Mouse (Mus musculus) midbrain, embryonic 16.5 days (tissue): ENCODE measurements around the gene Serpine1. TPM values are rescaled to one million over a fixed set of nuclear protein-coding genes. Genes with fewer than 3 reads are reported as not detected.
A peak's percentile ranks its signal among the peaks of the same experiment; 100 is the strongest.
"Not testable (repeated sequence)": the region's sequence is repeated elsewhere in the genome, so short reads cannot be mapped to it uniquely, and the experiment has no call there.

Experiments used
- ATAC-seq: fragments of 200-750 bp; cut with Nextera tagmentation; 2 replicates; pipeline ENCODE4 v1.8.0; 2017; ENCODE audit warnings: moderate TSS enrichment
- H3K27ac ChIP-seq: fragments of 300-500 bp; sonication (generic); 2 replicates; pipeline ENCODE4 v1.5.1; 2014; ENCODE audit warnings: mild to moderate bottlenecking, low read length, mixed read lengths
- H3K27me3 ChIP-seq: fragments of 300-500 bp; sonication (generic); 2 replicates; pipeline ENCODE4 v1.6.1; 2014; ENCODE audit warnings: low read depth, low read length, mixed read lengths; ENCODE audit not compliant: control insufficient read depth, insufficient read depth
- H3K36me3 ChIP-seq: fragments of 300-500 bp; sonication (generic); 2 replicates; pipeline ENCODE4 v1.6.1; 2014; ENCODE audit warnings: mild to moderate bottlenecking, low read length, moderate library complexity, mixed read lengths; ENCODE audit not compliant: control insufficient read depth, insufficient read depth
- H3K4me1 ChIP-seq: fragments of 300-500 bp; sonication (generic); 2 replicates; pipeline ENCODE4 v1.6.1; 2014; ENCODE audit warnings: mild to moderate bottlenecking, low read length, mixed read lengths; ENCODE audit not compliant: control insufficient read depth, insufficient read depth
- H3K4me2 ChIP-seq: fragments of 300-500 bp; sonication (generic); 2 replicates; pipeline ENCODE4 v1.6.1; 2014; ENCODE audit warnings: mild to moderate bottlenecking, low read length, mixed read lengths
- H3K4me3 ChIP-seq: fragments of 300-500 bp; sonication (generic); 2 replicates; pipeline ENCODE4 v1.5.1; 2014; ENCODE audit warnings: low read depth, mild to moderate bottlenecking, low read length, moderate library complexity, mixed read lengths
- H3K9ac ChIP-seq: fragments of 300-500 bp; sonication (generic); 2 replicates; pipeline ENCODE4 v1.6.1; 2014; ENCODE audit warnings: low read depth, low read length, mixed read lengths
- H3K9me3 ChIP-seq: fragments of 300-500 bp; sonication (generic); replicated peaks from 2 replicates; pipeline ENCODE4 v1.6.1; 2014; ENCODE audit warnings: mild to moderate bottlenecking, low read length, mixed read lengths; ENCODE audit not compliant: control insufficient read depth, poor library complexity, severe bottlenecking
- WGBS: fragments of 180-500 bp; shearing (Covaris S2); extraction: QIAGEN DNeasy Blood & Tissue Kit; methylation state at CpG from one replicate; pipeline ENCODE4 v1.1.7; 2014; 5-methylcytosine and 5-hydroxymethylcytosine counted together
- polyA plus RNA-seq: library from polyadenylated mRNA; unstranded; fragments of >200 nt; fragmentation: Nextera tagmentation; extraction: Ambion mirVana; gene quantifications from 2 replicates; pipeline ENCODE4 v1.2.1, GENCODE M21; 2015

Gene Serpine1
- polyA plus RNA-seq = 0.25 and 0.41 TPM in 2 replicates

DNA sequence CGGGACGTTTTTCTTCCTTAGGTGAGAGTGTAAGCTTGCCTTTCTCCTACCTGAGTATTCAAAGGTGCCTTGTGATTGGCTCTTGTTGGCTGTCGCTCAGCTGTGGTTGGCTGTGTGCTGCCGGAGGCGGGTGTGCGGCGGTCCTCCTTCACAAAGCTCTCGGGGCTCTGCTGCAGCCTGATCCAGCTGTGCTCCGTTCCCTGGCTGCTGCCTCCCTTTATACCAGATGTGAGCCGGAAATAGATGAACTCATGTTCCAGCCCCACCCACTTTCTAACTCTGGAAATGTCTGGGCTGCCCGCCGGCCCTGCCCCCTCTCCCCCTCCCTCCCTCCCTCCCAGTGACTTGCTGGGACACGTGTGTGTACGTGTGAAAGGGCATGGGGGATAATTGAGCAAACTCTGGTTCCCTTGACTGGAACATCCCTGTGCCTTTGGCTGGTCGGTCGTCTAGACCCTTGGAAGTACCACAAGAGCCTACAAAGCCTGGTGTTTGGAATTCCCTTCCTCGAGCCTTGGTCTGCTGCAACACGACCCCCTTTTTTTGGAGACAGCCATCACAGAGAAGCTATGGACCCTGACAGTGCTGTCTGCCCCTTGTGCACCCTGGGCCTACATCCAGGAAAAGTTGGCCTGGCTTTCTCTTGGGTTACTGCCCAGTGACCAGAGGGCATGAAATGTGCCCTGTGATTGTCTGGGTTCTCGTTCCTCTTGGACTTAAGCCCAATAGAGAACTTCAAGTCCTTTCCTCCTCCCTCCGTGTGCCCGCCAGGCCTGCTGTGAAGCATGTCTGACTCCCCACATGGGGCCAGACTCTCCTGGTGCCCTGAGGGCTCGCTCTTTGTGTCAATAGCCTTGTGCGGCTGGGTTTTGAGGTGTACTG, at the start of gene Serpine1:
Serpine1 (minus strand) TSS at position 190 of the 882 bp plus-strand sequence.
- peak within 1 kb of the TSS; percentile 33 for H3K4me3 ChIP-seq
- H3K36me3 ChIP-seq = no peaks in the 10 kb centered on the region
- H3K27me3 ChIP-seq = no peaks in the 10 kb centered on the region
- H3K4me1 ChIP-seq = peaks cover 11% of the 10 kb centered on the region; the same call in 1 of the 2 replicates
- no peaks in the 10 kb centered on the region for H3K9me3 ChIP-seq
- H3K4me2 ChIP-seq = peak within 1 kb of the TSS; percentile 59
- peak; percentile 94 for ATAC-seq
- WGBS = 16% methylated on average over 23 of the region's 23 CpGs
- peak within 1 kb of the TSS; percentile 38 for H3K27ac ChIP-seq
- peak within 1 kb of the TSS; percentile 23; the same call in 1 of the 2 replicates for H3K9ac ChIP-seq

DNA sequence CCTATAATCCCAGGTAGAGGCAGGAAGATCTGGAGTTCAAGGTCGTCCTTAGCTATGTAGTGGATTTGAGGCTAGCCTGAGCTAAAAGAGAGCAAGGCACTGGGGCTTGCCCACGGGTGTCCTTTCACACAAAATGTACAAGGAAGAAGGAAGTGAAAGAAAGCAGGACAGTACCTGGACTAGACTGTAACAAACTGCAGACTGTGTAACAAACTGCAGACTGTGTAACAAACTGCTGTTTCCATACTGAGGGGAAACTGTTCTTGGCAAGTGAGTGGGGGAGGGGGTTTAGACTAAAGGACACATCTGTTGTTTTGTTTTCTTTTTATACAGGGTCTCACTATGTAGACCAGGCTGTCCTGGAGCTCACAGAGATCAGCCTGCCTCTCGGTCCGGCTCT, 49.2 kb upstream of the Serpine1 start:
- no peak overlapping the region for H3K4me2 ChIP-seq
- H3K27ac ChIP-seq = no peak overlapping the region
- H3K27me3 ChIP-seq = no peaks in the 10 kb centered on the region
- ATAC-seq = no peak
- no peaks in the 10 kb centered on the region for H3K9me3 ChIP-seq
- WGBS = 82% methylated on average over 4 of the region's 4 CpGs
- H3K4me1 ChIP-seq = peaks cover 16% of the 10 kb centered on the region
- no peak overlapping the region for H3K9ac ChIP-seq
- H3K4me3 ChIP-seq = no peak overlapping the region
- H3K36me3 ChIP-seq = no peaks in the 10 kb centered on the region

DNA sequence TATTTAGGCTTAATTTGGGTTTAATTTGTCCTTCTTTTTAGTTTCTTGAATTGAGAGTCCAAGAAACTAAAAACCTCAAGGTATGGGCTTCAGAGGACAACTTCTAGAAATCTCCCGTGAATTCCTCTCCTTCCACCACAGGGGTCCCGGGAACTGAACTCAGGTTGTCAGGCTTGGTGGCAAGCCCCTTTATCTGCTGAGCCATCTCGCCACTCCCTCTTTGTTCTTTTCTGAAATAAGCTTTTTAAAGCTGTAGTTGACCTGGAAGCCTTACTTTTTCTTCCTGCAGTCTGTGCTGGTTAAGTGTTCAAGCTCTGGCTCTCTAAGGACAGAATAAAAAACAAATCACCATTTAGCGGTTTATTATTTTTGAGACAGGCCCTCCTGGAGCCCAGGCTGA, 46.8 kb upstream of the Serpine1 start:
- no peak overlapping the region for H3K4me3 ChIP-seq
- no peaks in the 10 kb centered on the region for H3K27me3 ChIP-seq
- ATAC-seq = no peak
- no peaks in the 10 kb centered on the region for H3K36me3 ChIP-seq
- peaks cover 22% of the 10 kb centered on the region for H3K4me1 ChIP-seq
- WGBS = 62% methylated on average over 4 of the region's 4 CpGs
- H3K9me3 ChIP-seq = no peaks in the 10 kb centered on the region
- H3K27ac ChIP-seq = no peak overlapping the region
- H3K4me2 ChIP-seq = no peak overlapping the region
- H3K9ac ChIP-seq = no peak overlapping the region

DNA sequence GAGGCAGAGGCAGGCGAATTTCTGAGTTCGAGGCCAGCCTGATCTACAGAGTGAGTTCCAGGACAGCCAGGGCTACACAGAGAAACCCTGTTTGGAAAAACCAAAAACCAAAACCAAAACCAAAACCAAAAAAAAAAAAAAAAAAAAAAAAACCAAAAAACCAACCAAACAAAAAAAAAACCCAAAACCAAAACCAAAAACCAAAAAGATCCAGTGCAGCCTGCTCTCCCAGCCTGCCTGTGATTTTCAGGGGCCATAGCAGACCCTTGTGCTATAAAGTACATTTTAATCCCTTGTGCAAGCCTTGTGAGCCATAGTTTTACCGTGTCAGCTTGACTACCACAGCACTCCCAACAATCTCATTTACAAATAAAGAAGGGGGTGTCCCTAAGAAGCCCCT, 45.9 kb upstream of the Serpine1 start:
- WGBS = 84% methylated on average over 3 of the region's 3 CpGs

DNA sequence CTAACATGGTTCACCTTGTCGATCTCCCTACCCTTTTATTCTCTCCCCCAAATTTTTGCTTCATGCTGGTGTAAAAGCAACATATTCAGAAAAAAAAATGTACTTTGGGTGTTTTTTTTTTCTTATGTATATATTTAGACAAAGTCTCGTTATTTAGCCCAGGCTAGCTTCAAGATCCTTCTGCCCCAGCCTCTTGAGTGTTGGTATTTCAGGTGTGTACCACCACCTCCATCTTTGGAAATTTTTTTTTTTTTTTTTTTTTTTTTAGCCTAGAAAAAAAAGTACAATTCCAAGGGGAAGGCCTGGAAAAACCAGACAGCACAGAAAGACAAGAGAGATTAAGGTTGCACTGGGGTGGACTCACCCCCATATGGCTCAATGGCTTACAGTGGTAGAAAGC, 44.9 kb upstream of the Serpine1 start:
- no peak overlapping the region for H3K9ac ChIP-seq
- no peaks in the 10 kb centered on the region for H3K9me3 ChIP-seq
- H3K36me3 ChIP-seq = no peaks in the 10 kb centered on the region
- ATAC-seq = no peak
- no peaks in the 10 kb centered on the region for H3K27me3 ChIP-seq
- 85% methylated on average over 2 of the region's 2 CpGs for WGBS
- no peak overlapping the region for H3K4me3 ChIP-seq
- H3K27ac ChIP-seq = no peak overlapping the region
- H3K4me1 ChIP-seq = peaks cover 8% of the 10 kb centered on the region
- no peak overlapping the region for H3K4me2 ChIP-seq

More for the DNA sequence above, 45.9 kb upstream of the Serpine1 start:
- H3K27me3 ChIP-seq, H3K9me3 ChIP-seq, ATAC-seq, H3K9ac ChIP-seq, H3K27ac ChIP-seq, H3K36me3 ChIP-seq, H3K4me3 ChIP-seq, H3K4me2 ChIP-seq: not testable (repeated sequence)
- peaks cover 17% of the 10 kb centered on the region for H3K4me1 ChIP-seq

DNA sequence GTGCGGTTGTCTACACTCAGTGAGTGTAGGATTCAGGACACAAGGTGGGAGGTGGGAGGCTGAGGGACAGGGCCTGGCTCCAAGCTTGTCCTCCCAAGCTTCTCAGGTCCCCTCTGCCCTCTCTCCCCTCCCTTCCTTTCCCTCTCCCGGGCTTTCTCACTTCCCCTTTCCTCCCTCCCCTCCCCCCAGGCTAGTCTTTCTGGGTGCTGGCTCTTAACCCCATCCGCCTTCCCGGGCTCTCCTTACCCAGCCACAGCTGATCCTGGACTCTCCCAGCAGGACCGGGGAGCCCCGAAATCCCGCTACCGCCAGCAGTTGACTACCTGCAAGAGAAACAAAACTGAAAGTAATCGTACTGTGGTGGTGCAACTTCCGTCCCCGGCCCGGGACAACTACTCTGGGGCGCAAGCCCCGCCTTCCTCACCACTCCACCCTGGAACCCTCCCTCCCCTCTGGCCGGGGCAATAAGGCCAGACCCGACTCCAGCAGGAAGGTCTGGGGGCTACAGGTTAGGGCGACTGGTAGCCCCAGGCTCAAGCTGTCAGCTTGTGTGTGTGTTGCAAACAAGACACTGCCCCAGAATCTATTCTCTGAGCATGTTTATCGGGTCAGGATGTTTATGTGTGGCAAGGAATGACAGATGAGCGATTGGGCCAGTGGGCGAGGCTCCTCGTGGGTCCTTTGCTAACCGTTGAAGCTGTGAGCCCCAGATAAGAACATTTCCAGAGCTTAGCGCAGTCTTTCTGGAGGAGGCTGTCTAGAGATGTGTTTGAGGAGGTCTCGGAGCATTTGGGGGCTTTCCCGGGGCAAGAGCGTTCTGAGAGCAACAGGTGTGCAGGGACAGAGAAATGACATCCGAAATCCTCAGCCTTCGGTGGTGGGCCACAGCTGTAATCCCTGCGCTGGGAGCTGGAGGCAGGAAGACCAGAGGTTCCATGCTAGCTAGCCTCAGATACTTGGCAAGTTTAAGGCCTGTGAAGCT, 44.1 kb upstream of the Serpine1 start, which contains the start of gene Trim56:
Trim56 (minus strand) TSS at position 344 of the 982 bp plus-strand sequence.
- H3K9me3 ChIP-seq = no peaks in the 10 kb centered on the region
- H3K27ac ChIP-seq = no peak within 1 kb of the TSS
- no peaks in the 10 kb centered on the region for H3K27me3 ChIP-seq
- peak within 1 kb of the TSS; percentile 51 for H3K4me2 ChIP-seq
- no peak for ATAC-seq
- peaks cover 8% of the 10 kb centered on the region for H3K4me1 ChIP-seq
- no peaks in the 10 kb centered on the region for H3K36me3 ChIP-seq
- peak within 1 kb of the TSS; percentile 54 for H3K9ac ChIP-seq
- WGBS = 12% methylated on average over 29 of the region's 29 CpGs
- H3K4me3 ChIP-seq = peak within 1 kb of the TSS; percentile 36

DNA sequence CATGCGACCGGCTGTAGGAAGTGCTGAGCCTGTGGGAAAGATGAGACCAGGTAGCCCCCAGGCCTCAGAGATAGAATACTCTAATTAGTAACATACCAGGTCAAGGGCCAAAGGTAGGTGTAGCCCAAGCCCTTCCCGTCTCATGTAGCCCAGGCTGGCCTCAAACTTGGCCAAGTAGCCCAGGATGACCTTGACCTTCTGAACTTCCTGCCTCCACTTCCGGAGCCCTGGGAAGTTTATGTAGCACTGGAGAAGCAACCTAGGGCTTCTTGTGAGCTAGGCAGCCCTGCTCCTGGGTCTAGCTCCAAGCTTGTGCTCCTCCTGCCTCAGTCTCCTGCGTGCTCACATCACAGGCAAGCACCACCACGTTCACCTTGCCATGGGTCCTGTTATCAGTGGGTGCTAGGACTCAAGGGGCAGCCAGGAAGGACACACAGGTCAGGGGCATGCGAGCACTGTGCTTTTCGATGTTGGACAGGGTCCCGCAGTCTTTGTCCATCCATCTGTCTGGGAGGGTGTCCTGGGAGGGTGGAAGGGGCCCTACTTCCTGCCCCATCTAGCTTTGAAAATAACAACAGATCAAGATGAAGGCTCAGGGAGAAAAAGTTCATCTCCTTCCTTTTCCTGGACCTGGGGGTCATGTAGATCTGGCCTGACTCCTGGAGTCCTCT, 43.0 kb upstream of the Serpine1 start:
- Histone ChIP-seq H3K9me3 (no peaks in the 10 kb centered on the region), H3K36me3 (no peaks in the 10 kb centered on the region), H3K9ac (peak overlapping the region; percentile 54; the same call in 1 of the 2 replicates), H3K27me3 (no peaks in the 10 kb centered on the region), H3K4me3 (no peak overlapping the region), H3K27ac (no peak overlapping the region), H3K4me1 (peaks cover 8% of the 10 kb centered on the region), H3K4me2 (peak overlapping the region; percentile 51)
- no peak for ATAC-seq
- WGBS = 91% methylated on average over 9 of the region's 9 CpGs

DNA sequence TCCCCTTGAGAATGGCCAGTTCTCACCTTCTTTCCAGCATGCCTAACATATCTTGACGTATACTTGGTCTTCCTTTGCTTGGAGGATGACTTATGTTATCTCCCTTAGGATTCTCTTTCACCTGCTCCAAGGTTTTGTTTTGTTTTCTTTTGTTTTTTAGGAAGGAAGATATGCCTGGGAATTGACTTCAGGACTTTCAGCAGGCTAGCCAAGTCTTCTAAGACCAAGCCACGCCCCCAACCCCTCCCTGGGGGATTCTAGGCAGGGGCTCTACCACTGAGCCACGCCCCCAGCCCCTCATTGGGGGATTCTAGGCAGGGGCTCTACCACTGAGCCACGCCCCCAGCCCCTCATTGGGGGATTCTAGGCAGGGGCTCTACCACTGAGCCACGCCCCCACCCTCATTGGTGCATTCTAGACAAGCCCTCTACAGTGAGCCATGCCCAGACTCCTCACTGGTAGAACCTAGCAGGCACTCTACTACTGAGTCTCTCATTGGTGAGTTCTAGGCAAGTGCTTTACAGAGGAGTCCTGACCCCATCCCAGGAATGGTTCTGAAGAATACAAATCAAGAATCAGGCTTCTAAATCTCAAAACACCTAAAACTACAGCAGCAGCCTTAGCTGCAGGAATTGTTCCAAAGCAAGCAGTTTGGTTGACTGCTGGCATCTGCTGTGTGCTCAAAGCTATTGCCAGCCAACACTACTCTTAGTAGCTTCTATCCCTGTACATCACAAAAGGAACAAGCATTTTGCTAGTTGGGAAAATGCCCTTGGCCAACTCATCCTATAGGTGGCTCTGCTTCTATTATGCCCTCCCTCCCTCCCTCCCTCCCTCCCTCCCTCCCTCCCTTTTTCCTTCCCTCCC, 39.7 kb upstream of the Serpine1 start:
- 83% methylated on average over 4 of the region's 5 CpGs for WGBS

More for the DNA sequence above, 39.7 kb upstream of the Serpine1 start:
- no peaks in the 10 kb centered on the region for H3K27me3 ChIP-seq
- no peak for ATAC-seq
- no peak overlapping the region for H3K9ac ChIP-seq
- H3K27ac ChIP-seq = no peak overlapping the region
- peaks cover 8% of the 10 kb centered on the region for H3K4me1 ChIP-seq
- no peak overlapping the region for H3K4me3 ChIP-seq
- H3K9me3 ChIP-seq = no peaks in the 10 kb centered on the region
- no peaks in the 10 kb centered on the region for H3K36me3 ChIP-seq
- H3K4me2 ChIP-seq = no peak overlapping the region
